Mouse (Mus musculus) heart, postnatal 36 days (tissue): ENCODE data around the gene B3gnt8. TPM values are rescaled to one million over a fixed set of nuclear protein-coding genes. Genes with fewer than 3 reads are reported as not detected.

ENCODE experiments used
- DNase-seq, 2 experiments: peaks; one replicate each; pipeline ENCODE4 v3.0.0; 2021 to 2022
- intact Hi-C: fragments of 180-260 bp; cut with DNase I; formaldehyde crosslinking; loops from one replicate; pipeline ENCODE4 v1.15.1; 2025
- total RNA-seq, 2 experiments: library from RNA; stranded (reverse); gene quantifications; 2 replicates each; pipeline ENCODE4 v1.2.3; 2021

The B3gnt8 gene
- total RNA-seq, 2 experiments from 2014 or later, result 2.6 to 4.6 TPM

DNA sequence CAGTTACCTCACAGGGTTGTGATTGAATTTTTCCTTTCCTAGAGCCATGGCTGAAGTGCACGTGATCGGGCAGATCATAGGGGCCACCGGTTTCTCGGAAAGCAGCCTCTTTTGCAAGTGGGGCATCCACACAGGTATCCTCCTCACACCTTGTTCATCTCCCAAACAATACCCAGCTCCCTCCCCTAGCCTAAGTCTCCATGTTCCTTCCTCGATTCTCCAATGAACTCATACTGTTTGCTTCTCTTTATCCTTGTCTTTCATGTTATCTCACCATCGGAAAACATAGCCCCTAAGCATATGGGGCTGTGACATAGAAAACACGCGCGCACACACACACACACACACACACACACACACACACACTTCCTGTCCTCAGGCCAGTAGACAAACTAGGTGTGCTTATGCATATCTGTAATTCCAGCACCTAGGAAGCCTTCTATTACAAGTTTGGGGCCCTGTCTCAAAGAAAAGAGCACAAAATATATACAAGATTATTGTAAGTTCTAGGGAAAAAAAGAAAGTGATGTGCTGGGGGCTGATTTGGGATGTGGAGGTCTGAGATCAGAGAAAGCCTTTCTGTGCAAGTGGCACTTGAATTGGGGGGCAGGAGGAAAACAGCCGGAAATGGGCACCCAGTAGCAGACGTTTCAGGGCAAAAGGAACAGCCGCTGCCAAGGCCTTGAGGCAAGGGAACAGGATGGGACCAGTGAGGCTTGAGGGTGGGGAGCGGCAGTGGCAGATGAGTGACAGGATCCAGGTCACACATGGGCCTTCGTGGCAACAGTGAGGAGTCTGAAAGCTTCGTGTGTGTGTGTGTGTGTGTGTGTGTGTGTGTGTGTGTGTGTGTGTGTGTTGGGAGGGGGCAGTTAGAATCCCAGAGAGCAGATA lies 55.1 kb downstream of the B3gnt8 start:
- intact Hi-C loops, result no loop called here
- DNase-seq, result no peak

DNA sequence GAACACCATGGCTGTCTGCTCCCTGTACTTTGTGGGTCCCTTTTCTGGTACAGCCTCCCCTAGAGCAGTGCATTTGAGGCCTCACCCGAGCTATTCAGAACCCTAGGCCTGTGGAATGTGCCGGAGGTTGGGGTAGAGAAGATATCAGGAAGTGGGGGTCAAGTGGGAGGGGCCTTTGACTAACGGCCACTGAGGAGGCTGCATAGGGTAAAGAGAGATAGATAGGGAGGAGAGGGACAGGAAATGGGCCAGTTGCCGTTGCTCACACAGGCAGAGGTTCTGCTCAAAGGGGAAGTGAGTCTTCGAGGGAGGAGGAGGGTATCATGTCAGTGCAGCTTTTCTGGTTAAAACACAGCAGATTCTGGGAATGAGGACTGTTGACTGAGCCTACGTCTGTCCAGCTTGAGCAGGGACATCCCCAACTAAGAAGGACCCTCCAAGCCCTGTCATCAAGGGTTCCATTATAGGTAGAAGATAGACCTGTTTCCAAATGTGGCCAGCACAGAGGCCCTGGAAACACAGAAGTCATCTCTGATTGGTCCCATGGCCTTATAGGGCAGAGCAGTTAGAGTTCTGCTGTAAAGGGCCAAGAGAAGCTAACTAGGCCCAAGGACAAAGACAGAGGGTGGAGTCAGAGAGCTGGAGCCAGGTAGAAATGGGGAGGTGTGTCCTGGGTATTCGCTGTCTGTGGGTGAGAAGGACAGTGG lies 57.2 kb downstream of the B3gnt8 start:
- no peak for DNase-seq
- intact Hi-C loops, result no loop called here

DNA sequence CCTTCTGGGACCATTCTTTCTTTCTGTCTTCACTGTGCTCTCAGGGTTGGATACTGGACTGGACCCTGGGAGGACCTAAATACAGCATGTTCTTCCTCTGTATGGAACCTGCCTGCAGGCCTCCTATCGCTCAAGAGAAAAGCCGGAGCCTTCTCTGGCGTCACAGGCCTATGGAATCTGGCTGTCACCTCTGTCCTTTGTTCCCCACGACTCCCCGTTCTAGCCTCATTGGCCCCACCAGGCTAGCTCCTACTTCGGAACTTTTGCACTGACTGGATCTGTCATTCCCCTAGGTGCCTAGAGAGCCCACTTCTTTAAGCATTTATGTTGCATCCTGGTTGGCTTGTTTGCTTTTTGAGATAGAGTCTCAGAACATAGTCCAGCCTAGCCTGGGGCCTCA lies 58.2 kb downstream of the B3gnt8 start:
- no peak for DNase-seq
- intact Hi-C loops, result no loop called here

Other genes with a start within 250 kb of the B3gnt8 start
- gene Lipe, start 227.9 kb upstream of the B3gnt8 start, total RNA-seq, result 10 to 100 TPM; 53.3 to 57.8 TPM
- gene Cxcl17, start 213.8 kb upstream of the B3gnt8 start, total RNA-seq, result not detected
- 10 to 100 TPM; 12.0 to 15.8 TPM for gene Ceacam1, start 149.1 kb upstream of the B3gnt8 start, total RNA-seq
- 1 to 10 TPM; 1.4 to 2.1 TPM for gene Ceacam2, start 86.8 kb upstream of the B3gnt8 start, total RNA-seq
- gene Erich4, start 10.8 kb upstream of the B3gnt8 start, total RNA-seq, result under 1 TPM; 0.30 to 0.56 TPM
- 10 to 100 TPM; 55.2 to 59.1 TPM for gene Dmac2, start 7.2 kb upstream of the B3gnt8 start, total RNA-seq
- 100 to 1,000 TPM; 237 to 254 TPM for gene Bckdha, start 32.3 kb downstream of the B3gnt8 start, total RNA-seq
- 10 to 100 TPM; 16.0 to 18.9 TPM for gene Exosc5, start 32.5 kb downstream of the B3gnt8 start, total RNA-seq
- gene Tmem91, start 48.5 kb downstream of the B3gnt8 start, total RNA-seq, result not detected
- 10 to 100 TPM; 10.2 to 10.8 TPM for gene B9d2, start 54.1 kb downstream of the B3gnt8 start, total RNA-seq
- 10 to 100 TPM; 23.8 to 27.0 TPM for gene Tgfb1, start 60.3 kb downstream of the B3gnt8 start, total RNA-seq
- gene Ccdc97, start 92.4 kb downstream of the B3gnt8 start, total RNA-seq, result 10 to 100 TPM; 55.0 to 55.8 TPM
- gene Hnrnpul1, start 128.1 kb downstream of the B3gnt8 start, total RNA-seq, result 10 to 100 TPM; 78.4 to 82.7 TPM
- 10 to 100 TPM; 81.0 to 94.8 TPM for gene Axl, start 162.1 kb downstream of the B3gnt8 start, total RNA-seq
- 10 to 100 TPM in 1 of 2 experiments, 1 to 10 TPM in 1; 4.4 to 10.1 TPM for gene Cyp2s1, start 190.3 kb downstream of the B3gnt8 start, total RNA-seq